Mouse (Mus musculus) cortical plate, adult 2 months (tissue): ENCODE measurements around the gene Olfr221.

Source experiments
- CTCF ChIP-seq: fragments of 200-500 bp; IDR thresholded peaks from 2 replicates; pipeline ENCODE4 v1.5.1; 2011; ENCODE audit warnings: mild to moderate bottlenecking, control low read depth, low read length; ENCODE audit not compliant: insufficient read depth; ENCODE audit errors: extremely low read depth
- POLR2A ChIP-seq: fragments of 200-500 bp; IDR thresholded peaks from 2 replicates; pipeline ENCODE4 v1.6.1; 2011; ENCODE audit warnings: mild to moderate bottlenecking, low read length, control low read depth; ENCODE audit not compliant: insufficient read depth; ENCODE audit errors: extremely low read depth

- TF ChIP-seq CTCF (no peak), POLR2A (no peak)
Observed at GRCm38 (mm10) chr14:51996866-51997265, 45.4 kb downstream of the Olfr221 start.
